Mouse (Mus musculus): ENCODE measurements at regions not wholly inside any gene's neighbourhood (a gene's known extent, or its start where the extent isn't known, plus 50 kb on each side); places are given as distances from the start of the nearest gene placed in this dataset.

GRCm38 (mm10) chr7:64079301-64079700 is 74.3 kb upstream of the Trpm1 start:
- TF ChIP-seq CTCF (IDR thresholded peaks at IDR 0.05; ENCODE audit: borderline replicate concordance, control insufficient read depth, extremely low read depth, insufficient read depth, low read length, poor library complexity) (no peak), POLR2A (IDR thresholded peaks at IDR 0.05; ENCODE audit: control insufficient read depth, extremely low read depth, insufficient read depth, low read length, poor library complexity) (no peak)
